Mouse (Mus musculus): Measurements from ENCODE around the gene Fgd3.

DNA sequence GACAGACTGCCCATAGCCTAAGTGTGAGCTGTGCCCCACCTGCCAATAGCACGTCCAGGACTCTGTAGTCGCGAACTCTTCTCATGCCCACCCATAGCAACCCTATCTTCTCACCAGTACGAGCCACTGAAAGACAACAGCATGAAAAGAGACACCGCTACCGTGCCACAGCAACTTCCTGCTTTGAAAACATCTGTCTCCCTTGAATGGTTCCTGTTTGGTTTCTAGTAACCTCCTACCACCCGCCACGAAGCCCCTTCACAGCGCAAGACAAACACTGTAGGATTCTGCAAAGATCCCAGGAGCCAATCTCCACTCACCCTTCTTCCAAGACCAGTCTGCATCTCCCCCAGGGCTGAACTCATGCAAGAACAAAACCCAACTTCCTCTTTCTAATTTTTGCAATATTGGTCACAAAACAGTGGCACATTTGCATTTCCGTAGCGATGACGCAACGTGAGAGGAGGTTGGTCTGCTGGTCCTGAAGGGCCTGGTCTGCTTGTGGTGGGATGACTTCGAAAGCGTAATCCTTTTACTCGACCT lies 11.2 kb downstream of the Fgd3 start:
- TF ChIP-seq CTCF (IDR thresholded peaks at IDR 0.05) (no peak), EP300 (IDR thresholded peaks at IDR 0.05) (no peak)

All from lung, postnatal 0 days (tissue).